Mouse (Mus musculus) thymus, postnatal 0 days (tissue): ENCODE measurements around the gene Smyd2. TPM values are rescaled to one million over a fixed set of nuclear protein-coding genes. Genes with fewer than 3 reads are reported as not detected.

ENCODE experiments used
- DNase-seq: peaks from one replicate; pipeline ENCODE4 v3.0.0-alpha.2; 2015; ENCODE audit warnings: low spot score
- polyA plus RNA-seq: library from polyadenylated mRNA; unstranded; fragments of >200 nt; fragmentation: Nextera tagmentation; extraction: Ambion mirVana; gene quantifications from 2 replicates; pipeline ENCODE4 v1.2.1, GENCODE M21; 2015

Smyd2 gene
- polyA plus RNA-seq, 1 experiment from 2014 or later: 64.9 TPM

DNA sequence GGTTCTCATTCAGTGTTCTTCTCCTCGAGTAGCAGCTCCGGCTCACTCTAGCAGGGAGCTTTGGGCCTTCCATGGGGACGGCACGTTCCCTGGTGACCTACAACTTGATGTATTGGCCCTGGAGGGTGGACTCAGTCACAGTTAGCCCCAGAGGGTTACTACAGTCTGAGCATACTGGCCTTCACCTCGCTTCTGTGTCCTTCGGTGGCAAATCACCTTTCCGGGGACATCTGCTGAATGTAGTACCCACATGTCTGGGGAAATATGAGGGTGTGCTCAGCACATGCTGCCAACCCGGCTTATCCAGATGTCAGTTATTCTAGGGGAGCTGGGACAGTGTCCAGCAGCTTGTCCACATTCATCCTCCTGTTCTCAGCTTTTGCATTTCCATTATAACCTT lies 48.6 kb downstream of the Smyd2 start:
- no peak for DNase-seq

DNA sequence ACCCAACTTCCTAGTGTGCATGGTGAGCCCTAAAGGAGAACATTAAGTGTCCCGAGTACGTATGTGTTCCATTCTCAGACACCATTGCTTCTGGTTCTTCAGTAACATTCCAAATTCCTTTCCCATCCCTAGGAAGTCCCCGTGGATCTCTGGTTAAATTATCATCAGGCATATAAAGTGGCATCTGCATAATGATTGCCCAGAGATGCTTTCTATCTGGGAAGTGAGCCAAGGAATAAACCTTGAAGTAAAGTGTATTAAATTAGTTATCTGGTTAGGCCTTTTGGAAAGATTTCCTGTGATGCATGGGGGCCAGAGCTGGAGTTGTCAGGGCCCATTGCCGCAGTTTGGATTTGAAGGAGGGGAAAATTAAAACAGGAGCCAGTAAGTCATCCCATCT lies 50.1 kb downstream of the Smyd2 start:
- DNase-seq: no peak

DNA sequence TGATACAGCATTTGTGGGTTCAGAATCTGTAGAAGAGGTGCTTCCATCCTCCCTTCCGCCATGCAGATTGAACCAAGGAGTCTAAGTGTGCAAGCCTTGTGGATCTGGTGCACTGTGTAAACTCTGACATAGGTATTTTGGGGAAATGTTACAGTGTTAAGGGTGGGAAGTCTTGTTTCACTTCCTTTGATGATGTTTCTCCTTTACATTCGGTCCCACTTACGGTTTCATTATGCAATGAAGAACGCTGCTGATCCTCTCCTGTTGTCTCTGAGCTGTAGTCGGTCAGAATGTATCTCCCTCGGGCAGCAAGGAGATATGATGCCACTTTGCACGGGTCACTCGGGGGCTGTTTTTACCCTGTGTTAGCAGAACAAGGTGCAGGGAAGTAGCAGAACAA lies 50.5 kb downstream of the Smyd2 start:
- no peak for DNase-seq

DNA sequence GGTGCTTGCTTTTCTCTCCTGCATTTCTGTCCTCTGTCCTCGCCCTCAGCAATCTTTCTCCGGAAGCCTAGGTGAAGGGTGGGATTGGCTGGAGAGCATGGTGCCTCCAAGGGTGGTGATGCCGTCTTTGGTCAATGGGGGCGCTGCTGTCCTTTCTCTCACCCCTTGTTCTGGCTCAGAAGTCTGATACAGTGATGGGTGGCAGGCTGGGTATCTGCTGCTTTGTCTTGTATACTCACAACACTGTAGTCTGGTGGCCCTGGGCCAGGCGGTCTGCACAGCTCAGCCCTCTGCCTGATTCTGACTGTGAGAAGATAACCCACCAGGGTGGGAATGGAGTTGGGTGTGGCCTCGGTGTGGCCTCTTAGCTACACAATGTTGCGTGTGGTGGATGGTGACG lies 51.6 kb downstream of the Smyd2 start:
- DNase-seq: no peak

DNA sequence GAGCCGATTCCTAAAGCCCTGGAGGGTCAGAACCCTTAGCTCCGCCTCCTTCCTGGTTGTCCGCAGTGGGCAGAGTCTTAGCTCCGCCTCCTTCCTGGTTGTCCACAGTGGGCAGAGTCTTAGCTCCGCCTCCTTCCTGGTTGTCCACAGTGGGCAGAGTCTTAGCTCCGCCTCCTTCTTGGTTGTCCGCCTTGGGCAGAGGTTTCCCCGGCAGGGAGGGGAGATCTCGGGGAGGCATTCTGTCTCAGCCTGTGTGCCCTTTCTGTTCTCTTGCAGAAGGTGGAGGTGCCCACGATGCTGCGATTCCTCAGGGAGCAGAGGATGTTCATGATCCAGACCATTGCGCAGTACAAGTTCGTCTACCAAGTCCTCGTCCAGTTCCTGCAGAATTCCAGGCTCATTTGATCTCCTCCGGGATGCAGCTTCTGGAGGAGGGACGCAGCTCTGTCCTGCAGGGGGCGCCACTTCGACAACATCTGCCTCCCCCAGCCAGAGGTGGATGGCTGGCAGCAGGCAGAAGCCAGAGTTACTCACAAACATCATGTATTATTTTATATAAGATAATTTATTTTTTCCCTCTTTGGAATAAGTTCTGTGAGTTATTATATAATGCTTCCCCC lies 52.4 kb downstream of the Smyd2 start:
- no peak for DNase-seq

DNA sequence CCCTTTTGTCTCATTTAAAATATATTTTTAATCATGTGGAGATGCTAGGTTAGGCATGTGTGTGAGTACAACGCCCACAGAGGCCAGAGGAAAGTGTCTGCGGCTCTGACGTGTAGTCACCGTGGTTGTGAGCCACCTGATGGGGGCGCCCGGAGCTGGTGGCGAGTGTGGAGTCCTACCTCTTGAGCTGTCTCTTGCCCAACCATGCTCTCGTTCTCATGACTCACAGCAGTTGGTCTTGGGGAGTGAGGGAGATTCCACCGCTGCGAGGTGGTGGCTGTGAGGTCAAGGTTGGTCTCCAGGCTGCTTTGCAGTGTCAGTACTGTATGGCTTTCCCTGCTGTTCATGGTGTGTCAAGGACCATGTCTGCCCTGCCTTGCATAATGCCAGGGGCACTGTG lies 54.1 kb downstream of the Smyd2 start:
- no peak for DNase-seq

DNA sequence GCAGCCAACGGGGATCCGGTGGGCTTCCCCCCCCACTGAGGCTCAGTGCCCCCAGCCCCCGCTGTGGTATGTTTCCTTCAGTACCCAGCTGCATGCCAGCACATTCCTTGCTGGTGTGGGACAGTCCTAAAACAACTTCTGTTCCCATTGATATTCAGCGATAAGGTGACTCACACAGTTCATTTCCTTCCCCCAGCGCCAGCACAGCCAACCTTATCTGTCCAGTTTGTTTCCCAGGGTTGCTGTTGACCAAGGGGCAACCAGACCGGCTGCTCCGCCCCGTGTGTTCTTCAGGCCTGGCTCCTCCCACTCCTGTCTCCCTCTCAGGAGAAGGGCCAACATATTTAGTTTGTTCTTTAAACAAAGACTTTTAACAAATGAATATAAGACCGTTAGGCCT lies 54.7 kb downstream of the Smyd2 start:
- no peak for DNase-seq

DNA sequence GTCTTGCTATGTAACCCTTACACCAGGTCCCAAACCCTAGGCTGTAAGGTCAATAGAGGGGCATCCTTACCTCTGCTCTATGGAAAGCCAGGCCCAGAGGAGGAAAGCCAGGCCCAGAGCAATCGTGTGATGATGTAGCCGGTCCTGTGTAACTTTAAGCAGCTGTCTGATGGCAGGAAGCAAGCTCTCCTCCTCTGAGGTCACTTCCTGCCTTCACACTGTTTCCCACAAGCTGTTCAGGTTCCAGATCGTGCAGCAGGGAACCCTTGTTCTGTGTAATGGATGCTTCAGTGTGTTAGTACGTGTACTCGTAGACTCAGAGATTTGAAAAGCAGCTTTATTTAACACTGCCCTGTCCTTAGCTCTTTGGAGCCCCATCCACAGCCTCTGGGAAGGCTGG lies 55.1 kb downstream of the Smyd2 start:
- DNase-seq: peak; percentile 81

DNA sequence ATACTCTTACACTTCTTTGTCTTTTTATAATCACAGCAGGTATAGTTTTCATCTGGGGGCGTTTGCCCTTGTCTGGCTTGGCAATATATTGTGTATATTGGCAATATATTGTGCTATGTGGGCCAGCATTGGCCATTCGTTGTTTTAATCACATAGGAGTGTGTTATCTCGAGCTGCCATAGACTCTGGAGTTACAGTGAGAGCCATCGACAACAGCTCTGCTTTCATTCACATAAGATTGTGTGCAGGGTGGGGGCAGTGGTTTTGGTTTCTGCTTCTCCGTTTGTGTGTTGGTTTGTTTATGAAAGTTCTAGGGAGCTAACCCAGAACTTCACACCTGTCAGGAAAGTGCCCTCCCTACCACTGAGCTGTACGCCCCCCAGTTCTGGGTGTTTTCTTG lies 55.5 kb downstream of the Smyd2 start:
- no peak for DNase-seq

DNA sequence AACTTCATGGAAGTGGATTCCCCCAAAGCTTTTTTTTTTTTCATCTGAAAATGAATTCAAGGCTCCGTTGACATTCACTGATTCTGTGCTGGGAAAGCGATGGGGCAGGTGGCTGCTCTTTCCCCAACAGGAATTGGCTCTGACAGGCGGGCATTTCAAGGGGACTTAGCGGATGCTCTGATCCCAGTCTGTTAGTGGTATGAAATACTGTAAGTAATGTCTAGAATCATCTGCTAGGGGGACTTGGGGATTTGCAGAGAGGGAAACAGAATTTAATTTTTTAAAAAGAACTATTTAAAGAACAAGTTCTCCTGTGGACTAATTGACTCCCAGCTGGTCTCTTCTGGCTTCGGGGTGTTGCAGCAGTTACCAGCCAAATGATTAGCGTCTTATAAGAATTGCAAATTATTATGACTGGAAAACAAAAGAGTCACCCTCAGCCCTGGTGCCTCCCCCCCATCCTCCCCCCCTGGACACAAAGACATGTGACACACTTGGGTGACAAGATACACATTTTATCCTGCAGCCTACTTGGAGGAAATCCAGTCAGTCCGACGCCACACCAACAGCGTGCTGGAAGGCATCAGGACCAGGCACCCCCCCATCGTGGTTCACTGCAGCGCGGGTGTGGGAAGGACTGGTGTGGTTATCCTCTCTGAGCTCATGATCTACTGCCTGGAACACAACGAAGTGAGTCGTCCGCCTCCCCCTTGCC lies 57.2 kb downstream of the Smyd2 start:
- DNase-seq: no peak

DNA sequence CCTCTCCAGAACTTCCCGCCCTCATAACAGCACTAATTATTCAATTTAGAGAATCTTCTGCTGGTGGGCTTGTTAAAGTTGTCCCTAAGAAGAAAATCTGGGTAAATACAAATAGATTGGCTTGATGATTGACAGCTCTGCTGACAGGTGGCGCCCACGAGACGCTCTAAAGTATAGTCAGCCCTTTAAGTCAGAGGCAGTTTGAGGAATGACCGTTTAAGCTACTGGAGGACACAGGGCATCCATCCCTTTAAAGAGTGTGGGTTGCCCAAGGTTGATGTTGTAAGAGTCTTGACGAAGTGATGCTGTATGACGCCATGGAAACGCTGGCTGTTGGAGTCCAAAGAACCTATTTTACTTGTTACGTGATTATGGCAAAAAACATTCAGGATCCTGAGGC lies 57.9 kb downstream of the Smyd2 start:
- no peak for DNase-seq

DNA sequence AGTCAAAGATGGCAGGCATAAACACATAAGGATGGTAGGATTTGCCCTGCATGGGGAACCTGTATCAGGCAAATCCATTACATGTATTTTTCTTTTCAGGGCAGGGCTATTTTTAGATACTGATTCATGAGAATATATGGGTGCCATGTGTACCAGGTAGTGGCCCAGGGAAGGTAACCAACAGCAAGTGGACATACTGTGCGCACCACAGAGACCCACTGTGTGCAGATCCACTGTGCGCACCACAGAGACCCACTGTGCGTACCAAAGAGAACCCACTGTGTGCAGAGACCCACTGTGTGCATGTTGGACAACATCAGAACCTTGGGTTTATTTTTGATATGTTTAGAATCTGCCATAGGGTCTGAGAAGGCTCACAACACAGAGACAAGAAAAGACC lies 58.4 kb downstream of the Smyd2 start:
- no peak for DNase-seq

DNA sequence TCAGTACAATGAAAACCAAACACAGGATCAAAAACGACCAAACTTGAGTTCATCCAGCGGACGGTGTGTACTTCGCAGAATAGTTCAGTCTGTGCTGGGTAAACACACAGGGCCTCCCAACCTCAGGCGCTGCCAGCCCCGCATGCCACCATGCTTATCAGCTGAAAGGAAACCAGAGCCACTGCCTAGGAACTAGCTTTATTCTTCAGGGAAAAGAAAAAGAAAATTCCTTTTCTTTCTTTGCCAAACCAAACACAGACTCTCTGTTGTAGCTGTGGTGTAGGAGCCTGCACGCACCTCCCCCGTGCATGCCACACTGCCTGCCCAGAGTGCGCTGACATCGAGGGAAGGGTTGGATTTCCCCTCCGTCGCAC lies 61.2 kb downstream of the Smyd2 start:
- no peak for DNase-seq

DNA sequence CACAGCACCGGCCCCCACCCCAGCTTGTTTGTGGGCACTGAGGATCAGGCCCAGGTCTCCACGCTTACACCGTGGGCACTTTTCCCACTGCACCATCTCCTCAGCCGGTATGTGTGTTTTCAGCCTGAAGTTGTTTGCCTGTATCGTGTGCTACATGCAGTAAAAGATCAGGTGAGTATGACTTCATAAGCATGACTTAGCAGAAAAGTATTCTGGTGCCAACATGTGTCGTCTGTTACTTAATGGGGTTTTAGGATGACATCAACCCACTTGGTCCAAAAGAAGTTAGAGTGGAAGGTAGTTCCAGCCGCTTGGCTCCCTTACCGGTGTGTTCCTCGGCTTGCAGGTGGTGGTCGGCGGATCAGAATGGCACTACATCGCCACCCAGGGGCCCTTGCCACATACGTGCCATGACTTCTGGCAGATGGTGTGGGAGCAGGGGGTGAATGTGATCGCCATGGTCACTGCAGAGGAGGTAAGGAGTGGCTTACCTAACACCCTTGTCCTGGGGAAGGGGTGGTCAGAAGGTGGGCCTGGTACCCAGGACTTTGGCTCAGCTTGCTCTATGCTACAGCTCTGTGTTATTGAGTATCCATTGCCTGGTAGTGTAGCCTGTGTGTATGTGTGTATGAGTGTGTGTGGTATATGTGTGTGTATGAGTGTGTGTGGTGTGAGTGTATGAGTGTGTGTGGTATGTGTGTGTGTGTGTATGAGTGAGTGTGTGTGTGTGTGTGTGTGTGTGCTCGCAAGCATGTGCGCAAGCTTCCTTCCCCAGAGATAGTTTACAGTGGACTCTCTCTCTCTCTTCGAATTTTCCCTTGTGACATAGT lies 61.8 kb downstream of the Smyd2 start:
- peak; percentile 42 for DNase-seq

DNA sequence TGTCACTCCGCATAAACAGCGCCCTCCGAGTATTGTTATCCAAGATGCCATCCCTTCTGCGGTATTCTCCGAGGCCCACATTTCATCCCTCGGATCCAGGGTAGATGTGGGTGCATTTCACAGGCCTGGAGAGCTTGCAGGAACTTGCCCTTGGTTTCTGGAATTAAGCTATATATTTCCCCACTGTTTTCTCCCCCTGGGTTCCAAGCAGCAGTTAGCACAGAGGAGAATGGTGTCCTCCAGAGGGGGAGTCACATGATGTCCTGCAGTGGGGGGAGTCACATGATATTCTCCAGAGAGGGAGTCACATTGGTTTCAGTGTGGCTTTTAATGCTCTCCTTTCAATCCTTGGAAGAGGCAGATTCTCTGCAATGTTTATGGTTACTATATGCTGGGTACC lies 63.8 kb downstream of the Smyd2 start:
- DNase-seq: no peak

DNA sequence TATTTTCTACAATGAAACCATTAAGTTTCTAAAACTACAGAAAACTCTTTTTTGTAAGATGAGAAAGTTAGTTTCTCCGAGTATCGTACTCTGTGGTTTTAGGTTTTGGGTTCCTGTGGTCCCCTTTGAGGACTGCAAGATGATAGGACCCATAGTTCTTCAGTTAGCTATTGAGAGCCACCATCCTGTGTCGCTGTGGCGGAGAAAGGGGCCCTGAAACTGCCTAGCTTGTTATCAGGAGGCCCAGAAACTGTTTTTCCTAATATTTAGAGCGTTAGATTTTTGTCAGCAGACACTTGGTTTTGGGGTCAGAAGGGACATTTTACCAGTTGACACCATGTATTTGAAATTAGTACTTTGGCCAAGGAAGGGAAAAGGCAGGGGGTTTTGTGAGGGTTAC lies 66.4 kb downstream of the Smyd2 start:
- peak; percentile 63 for DNase-seq

DNA sequence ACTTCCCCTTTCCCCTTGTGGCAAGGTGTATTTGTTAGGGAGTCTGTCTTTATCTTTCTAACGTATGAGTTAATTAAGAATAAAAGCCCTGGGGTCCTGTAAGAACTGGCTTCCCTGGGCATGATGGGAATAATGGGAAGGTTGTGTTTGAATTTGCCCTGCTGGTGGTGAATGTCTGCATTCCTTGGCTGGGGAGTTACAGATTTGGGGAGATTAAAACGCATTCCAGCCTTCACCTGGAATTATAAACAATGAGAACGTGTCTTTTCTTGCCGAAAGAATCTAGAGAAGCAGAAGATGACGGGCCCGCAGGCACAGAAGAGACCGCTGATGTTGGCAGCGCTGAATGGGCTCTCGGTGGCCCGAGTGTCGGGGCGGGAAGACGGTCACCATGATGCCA lies 67.5 kb downstream of the Smyd2 start:
- DNase-seq: no peak

DNA sequence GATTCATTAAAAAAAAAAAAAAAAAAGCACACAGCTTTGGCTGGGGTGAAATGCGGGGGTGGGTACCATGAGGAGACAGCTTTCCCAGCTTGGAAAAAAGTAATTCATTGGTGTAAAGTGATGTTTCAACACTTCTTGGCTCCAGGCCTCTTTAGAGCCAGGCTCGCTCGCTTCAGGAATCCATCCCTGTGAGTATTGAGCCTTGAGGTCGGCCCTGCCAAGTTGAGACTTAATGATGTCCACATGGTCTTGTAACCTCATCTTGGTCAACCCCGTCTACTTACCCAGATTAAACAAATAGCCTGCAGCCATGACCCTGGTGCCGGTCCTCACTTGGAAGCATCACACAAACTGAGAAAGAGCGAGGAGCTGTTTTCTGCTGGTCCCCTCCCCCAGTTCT lies 69.7 kb downstream of the Smyd2 start:
- no peak for DNase-seq

DNA sequence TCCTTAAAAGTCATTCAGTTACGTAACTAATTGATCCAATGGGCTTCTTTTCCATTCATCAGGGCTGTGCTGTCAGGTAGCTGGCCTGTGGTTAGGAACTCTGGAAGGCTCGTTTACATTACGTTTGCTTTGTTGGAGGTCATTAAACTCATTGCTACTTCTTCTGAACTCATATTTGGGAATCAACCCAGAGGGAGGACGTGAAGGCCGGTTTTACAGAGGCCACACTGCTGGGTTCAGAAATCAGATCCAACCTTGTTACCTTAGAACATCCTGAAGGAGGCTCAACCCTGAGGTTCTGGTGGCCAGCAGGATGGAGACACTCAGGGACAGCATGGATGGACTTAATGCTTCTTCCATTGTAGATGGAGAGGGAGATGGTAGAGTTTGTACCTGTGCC lies 70.1 kb downstream of the Smyd2 start:
- no peak for DNase-seq

DNA sequence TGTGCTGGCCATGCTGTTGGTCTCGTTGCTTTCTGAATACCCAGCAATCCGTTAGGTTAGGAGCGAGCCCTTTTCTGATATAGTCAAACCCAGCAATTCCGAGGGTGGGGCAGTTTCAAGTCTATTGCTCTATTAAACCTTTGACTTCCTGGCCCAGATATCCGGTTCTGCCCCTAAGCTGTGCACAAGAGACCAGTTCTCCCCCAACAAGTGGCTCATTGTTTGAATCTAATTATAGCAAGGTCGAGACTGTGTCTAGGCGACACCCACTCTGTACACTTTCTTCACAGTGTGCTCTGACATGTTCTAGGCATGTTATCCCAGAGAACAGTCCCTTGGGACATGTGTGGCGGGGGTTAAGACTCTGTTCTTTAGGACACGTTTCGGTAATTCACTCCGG lies 72.6 kb downstream of the Smyd2 start:
- DNase-seq: no peak

DNA sequence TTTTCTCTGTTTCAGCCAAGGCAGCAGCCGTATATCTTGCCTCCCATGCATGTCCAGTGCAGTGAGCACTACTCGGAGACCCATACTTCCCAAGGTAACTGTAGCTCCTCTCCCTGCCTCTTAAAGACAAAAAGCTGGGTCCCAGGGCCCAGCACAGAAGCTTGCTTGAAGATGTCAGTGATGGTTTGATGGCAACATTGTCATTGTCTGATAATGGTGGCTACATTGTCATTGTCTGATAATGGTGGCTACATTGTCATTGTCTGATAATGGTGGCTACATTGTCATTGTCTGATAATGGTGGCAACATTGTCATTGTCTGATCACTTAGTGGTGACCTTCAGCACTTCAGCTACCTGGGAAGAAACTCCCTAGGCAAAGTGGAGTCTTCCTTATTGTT lies 75.8 kb downstream of the Smyd2 start:
- no peak for DNase-seq

DNA sequence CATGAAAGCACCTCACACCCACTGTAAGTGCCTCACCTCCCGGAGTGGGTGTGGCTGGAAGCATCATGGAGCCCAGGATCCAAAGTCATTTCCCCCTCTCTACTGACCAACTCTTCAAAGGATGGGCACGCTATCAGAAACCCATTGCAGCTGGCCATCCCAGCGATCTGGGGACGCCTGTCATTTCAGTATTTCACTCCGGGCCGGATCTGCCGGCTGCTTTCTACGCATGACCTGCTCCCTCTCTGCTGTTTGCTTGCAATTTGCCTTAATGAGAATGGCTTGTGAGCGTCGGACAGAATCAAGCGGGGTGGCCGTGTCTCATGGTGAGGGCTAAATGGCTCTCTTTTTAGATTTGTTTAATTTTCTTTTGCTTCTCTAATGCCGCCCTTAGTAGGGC lies 88.0 kb downstream of the Smyd2 start:
- no peak for DNase-seq

DNA sequence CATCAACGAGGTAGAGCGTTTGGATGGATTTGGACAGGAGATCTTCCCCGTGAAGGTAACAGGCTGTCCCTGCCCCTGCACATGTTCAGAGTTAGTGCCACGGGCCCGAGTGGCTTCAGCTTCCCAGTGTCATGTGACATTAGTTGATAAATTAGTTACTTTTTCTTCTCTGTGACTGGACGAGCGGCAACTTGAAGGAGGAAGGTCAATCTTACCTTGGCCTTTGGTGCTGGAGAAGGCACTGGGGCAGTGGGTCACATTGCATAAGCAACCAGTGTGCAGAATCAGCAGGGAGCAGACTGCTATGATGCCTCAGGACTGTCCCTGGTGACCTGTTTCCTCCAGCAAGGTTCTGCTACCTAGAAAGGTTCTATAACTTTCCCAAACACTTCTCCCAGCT lies 88.8 kb downstream of the Smyd2 start:
- no peak for DNase-seq
